Mouse (Mus musculus): ENCODE measurements around the gene Fank1.
"Not testable (repeated sequence)": the region's sequence is repeated elsewhere in the genome, so short reads cannot be mapped to it uniquely, and the experiment has no call there.

Fank1 gene

DNA sequence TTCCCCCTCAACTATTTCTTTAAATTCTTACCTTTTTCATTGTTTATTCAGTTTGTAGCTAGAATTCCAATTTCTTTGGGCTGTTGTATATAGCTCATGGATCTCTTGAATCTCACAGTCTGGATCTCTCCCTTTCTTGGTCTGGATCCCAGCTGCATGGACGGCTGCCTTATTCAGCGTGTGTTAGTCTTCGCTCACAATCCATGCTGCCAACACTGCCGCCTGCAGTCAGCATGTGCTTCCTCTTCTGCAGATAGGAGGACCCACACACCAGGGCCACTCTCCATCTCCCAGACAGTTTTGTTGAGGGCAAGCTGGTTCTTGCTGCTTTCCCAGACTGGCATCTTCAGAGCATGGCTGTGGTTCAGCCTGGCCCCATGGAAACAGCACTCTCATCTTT is 62.9 kb downstream of the Fank1 start:
- peak in 1 of 2 experiments; percentile 25 for DNase-seq

DNA sequence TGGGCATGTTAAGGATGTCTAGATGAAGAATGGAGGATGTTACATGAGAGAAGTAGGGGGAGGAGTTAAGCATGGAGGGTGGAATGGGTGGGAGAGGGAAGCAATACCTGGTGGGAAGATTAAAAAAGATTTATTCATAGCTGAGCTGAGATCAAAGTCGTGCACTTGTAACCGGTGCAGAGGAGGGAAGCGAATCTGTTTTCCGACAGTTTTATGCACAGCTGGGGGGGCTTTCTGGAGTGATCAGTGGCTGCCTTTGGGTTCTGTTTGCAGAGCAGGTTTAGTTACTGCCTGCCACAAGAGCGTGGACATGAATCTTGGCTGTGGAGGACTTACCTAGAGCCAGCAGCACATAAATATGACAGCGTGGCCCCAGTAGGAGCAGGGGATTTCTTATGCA is 65.4 kb downstream of the Fank1 start:
- DNase-seq, result no peak

DNA sequence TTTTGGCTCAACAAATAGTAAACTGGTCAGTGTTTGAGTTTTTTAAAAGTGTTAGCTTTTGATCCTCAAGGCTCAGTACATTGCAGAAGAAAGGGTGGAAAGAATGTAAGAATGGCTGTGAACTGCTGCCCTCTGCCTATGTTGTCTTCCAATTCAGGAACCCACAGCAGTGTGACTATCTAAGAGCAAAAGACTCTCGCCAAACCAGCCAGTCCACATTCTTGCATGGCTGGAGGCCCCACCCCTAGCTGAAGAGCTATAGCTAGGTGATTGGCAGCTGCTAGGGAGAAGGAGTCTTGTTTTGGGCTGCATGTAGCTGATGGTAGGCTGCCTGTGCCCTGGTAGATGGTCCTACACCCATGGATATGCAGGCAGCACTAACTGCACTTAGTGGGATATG is 70.5 kb downstream of the Fank1 start:
- no peak for DNase-seq

DNA sequence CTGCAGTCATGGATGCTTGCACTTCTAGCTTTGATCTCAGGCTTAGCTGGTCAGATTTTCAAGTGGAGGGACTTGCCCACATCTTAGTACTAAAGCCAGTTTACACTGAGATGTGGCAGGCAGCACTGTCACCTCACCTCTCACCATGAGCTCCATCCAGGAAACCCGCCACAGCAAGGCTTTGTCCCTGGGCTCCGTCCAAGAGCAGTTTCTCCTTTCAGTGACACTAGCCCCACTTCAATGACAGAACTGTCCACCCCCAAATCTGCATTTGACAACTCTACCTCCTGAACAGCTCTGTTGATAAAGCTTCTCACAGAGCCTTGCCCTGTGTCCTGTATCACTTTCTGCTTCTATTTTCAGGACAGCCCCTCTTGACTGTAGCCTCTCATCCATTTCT is 71.5 kb downstream of the Fank1 start:
- DNase-seq, result no peak

DNA sequence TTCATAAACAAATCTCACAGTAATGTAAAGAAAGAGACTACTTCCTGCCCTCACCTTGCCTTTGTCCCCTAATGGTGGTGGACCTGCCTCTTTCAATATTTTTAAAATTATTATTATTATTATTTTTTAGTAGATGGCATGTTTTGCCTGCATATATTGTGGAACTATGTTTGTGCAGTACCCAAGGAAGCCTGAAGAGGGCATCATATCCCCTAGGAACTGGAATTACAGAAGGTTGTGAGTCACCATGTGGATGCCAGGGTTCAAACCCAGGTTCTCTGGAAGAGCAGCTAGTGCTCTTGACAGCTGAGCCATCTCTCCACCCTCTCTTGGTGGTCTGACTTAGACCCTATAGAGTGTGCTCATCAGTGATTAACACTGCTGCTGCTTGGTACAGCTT is 74.1 kb downstream of the Fank1 start:
- DNase-seq, result no peak

DNA sequence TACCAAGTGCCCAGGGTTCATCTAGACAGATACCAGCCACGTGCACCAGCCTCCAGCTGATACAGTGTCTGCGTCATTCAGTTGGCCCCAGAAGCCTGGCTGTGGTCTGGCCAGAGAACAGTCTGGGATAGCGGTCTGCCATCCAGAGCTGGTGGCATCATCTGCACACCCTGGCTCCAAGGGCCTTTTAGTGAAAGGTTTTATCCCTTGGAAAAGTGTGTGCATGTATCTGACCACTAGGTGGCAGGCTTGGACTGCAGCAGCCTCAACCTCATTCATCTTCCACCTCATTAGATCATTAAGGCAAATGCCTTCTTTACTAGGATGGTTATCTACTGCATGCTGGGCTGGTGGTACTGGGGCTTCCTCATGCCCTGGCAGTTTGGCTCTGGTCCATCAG is 79.6 kb downstream of the Fank1 start:
- DNase-seq, result peak; percentile 48 to 71

DNA sequence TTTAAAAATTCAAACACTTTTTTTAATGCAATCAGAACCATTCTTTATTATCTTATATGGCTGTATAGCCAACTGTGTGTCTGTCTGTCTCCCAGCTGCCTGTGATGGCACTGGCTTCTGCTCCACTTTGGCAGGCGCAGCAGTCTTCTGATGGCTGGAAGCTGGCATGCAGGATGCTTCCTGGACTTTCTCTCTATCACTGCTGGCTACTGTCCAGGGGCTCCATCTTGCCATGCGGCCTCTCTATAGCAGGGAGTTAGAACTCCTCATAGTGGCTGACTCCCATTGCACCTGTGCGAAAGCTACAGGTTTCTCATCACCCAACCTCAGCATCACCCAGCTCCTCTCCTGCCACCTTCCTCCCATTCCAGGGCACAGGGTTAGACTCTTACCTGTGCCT is 81.8 kb downstream of the Fank1 start:
- peak; percentile 10 to 24 for DNase-seq

DNA sequence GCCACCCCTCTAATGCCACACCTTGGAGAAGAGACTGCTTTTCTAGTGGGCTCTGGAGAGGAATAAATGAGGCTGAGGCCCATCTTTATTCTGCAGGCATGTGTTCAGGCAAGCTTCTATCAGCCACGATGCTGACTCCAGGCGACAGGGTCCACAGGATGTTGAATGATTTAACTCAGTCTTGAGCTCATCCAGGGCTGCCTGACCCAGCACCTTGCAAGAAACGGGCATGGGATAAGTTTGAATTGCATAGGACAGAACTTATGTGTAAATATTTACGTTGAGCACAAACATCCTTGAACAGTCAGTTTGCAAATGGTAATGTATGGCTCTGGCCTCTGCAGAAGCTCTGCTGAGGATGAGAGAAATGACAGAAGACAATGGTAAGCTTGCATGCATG is 82.9 kb downstream of the Fank1 start:
- no peak for DNase-seq

DNA sequence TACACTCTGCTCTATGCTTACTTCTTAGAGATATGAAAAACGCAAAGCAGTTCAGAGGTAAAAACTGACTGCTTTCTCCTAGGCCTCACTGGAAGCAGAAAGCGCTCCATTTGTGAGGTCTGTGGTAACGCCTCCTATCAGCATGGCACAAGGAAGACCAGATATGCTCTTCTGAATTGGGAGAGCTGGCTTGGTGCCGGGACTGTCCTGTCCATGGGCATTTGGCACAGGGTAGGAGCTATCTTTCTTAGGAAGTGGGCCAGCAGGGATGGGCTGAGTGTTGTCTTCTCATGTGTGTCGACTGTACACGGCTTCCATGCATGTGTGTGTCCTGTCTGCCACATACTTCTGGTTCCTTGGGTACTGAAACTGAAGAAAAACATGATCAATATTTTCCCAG is 85.6 kb downstream of the Fank1 start:
- DNase-seq, result no peak

DNA sequence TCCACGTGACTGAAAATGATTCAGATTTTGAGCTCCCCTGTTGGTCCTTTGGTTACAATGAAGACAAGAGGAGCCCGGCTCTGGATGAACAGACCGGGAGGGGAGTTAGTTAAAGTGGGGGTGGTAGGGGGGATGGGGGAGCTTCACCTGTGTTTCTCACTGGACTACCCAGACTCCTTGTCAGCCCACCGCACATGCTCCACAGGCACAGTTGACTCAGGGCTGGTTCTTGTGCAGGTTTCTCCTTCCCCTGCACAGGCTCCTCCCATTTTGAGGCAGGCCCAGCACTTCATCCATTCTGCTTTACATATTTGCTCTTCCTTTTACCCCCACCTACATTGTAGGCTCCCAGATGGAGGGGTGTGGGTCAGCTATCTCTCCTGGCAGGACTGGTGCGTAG is 86.1 kb downstream of the Fank1 start:
- DNase-seq, result no peak

DNA sequence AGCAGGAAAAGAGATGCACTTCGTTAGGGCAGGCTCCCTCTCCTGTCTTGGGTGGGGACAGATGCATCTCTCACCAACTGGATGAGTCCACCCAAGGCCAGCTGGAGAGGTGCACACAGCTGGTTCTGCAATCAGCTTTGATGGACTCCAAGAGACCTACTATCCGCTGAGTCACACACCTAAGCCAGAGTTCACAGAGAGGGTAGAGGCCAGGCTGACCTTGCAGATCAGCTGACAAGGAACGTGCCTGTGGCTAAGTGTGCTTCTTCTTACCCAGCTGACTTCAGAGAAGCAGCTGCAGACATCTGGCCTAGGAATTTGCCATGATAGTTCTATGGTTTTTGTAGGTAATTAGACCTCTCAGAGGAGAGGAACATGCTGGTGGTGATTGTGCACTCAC is 86.5 kb downstream of the Fank1 start:
- no peak for DNase-seq

DNA sequence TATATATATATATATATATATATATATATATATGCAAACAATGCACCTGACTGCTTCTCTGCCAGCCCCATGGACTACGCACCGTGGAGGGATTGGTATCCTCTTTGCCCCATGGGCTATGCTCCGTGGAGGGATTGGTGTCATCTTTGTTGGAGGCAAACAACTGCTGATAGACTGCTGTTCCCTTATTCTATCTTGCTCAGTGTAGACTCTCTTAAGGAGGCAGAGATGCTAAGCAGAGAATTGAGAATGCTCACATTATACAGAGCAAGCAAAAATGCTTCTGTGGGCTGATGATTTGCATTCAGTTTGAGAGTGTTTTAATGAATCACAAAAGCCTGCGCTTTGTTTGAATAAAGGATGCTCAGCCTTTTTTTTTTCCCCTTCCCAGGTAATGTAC is 87.0 kb downstream of the Fank1 start:
- DNase-seq, result no peak

DNA sequence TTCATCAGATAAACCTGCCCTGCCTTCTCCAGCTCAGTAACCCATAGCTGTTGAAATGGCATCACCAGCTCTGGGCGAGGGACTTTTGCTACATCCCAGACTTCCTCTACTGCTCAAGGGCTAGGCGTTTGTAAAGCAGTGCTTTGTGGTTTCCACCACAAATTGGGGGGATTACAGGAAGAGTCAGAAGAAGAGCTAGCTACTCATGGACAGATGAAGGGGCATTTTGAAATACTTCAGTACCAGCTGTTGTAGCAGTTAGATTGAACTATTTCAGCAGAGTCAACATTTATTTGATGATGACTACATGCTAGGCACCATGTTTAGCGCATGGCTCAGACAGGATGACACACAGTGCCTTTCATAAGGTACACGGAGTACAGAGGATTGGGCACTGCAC is 93.6 kb downstream of the Fank1 start:
- DNase-seq, result no peak

DNA sequence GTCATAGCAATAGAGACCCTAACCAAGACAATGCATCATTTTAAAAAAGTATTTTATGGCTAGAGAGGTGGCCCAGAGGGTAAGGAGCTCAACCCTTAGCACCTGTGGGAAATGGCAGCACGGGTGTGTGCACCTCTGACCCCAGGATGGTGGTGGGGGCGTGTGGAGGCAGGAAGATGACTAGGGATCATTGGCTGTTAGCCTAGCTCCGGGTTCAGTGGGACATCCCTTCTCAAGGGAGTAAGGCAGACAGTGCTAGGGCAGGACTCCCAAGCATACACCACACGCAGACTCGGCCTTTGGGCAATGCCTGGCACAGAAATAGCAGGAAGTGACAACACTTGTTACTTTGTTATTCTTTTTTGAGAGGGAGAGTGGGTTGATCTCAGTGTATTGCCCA is 96.0 kb downstream of the Fank1 start:
- no peak for DNase-seq

DNA sequence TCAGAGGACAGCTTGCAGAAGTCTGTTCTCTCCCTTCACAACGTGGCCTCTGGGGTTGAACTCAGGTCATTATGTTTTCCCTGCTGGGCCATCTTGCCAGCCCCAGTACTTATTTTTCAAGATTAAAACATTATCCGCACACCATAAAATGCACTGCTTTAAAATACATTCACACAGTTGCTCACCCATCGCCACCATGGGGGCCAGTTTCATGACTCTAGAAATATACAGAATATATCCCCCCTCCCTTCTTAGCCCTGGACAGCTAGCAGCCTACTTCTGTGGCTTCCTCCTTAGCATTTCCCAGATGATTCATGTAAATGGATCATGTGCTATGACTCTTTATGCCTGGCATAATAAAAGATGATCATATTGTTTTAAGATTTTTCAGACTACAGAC is 99.5 kb downstream of the Fank1 start:
- no peak for DNase-seq

DNA sequence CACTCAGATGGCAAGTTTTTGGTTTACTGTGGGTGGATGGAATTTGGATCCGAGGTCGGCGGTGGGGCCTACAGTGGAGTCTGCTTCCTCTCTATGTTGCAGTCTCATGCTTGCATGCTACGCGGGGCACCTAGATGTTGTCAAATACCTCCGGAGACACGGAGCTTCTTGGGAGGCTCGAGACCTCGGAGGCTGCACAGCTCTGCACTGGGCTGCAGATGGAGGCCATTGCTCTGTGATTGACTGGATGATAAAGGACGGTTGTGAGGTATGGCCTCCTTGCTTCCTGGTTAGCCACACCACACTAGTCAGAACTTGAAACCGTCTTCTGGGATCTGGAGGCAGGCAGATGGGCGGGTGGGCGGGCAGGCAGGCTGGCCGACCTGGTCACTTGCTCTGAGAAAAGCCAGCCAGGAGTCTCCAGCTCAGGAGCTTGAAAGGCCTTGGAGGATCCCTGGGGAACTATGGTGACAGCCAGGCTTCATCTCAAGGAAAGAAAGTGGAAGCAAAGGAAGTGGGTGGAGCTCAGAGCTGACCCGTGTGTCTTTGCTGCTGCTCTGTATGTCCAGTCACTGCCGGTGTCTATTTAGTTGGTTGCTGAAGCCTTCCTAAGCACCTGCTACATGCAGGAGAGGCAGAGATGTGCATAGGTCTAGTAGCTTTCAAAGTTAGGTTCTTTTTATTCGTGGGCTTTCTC is 100.1 kb downstream of the Fank1 start:
- DNase-seq, result no peak

DNA sequence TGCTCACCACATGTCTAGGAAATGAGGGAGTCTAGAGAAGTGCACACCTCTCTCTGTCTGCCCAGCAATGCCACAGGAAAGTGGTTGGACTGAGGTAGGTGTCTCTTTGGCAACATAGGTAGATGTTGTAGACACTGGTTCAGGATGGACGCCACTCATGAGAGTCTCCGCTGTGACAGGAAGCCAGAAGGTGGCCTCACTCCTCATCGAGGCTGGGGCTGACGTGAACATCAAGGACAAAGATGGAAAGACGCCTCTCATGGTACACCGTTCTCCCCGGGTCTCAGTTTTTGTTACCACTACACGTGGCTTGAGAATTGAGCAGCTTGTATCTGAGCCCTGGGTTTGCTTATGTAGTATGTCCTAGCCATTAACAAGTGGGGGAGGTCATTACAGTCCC is 103.1 kb downstream of the Fank1 start:
- no peak for DNase-seq

DNA sequence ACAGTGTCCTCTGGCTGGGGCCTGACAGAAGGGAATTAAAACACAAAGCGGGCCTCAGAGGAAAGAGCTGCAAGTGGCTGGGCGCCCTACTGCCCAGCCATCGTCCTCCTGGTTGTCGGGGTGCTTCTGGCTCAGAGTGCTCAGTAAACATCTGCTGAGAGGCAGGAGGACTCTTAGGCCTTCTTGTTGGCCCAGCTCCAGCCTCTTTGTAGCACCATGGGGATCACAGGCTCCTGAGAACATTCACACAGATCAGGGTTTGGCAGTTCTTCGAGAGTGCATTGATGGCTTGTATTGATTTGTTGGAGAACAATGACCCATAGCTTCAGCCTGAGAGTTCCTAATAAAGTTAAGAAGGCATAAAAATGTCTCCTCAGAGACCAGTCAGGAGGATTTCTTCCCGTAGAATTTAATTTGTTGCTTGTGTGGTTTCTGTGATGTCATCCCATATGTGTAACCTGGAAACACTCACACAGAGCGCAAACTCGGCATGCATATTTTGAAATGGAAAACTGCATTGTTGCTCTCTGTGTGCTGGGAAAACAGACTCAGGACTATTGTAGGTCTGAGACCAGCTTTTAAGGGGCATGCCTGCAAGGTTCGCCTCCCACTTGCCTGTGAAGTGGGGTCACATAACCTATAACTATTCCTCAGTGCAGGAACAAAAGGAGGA is 108.2 kb downstream of the Fank1 start:
- DNase-seq, result not testable (repeated sequence)

DNA sequence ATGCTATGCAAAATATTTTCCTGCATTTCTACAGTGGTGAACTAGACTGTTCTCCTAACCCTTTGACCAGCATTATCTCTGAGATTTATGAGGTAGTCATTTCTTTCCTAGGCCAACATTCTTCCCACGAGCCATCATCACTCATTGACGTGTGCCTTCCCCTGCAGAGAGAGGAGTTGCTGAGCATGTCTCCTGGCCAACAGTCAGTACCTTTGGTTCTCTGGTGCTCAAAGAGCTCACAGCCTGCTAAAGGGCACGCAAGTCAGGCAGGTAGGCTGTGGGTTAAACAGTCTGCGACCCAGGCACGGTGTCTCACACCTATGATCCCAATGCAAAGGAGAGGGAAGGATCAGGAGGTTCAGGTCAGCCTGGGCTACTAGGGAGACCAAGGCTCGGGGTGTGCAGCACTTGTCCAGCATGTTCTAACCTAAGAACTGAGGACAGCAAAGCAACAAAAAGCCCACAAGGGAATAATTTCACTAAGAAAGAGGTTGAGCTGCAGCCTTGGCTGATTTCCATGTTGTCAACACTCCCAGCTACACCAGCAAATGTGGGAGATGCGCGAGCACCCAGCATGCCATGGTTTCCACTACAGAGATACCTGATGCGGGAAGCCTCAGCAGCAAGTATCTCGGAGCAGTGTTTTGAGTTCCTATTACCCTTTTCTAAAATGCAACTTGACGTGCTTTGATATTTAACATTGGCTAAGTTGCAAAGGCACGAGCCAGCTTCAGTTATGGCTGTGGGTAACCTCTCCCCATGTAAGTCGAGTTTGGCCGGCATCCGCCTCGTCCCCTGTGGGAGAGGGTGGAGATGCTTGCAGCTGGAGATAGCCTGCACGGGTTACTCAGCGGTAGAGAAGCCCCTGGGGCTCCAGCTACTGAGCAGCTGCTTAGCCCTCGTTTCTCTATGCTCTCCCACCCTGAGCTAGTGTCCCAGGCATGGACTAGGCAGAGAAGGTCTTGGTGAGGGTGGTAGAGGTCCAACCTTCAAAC is 112.6 kb downstream of the Fank1 start:
- DNase-seq, result no peak

DNA sequence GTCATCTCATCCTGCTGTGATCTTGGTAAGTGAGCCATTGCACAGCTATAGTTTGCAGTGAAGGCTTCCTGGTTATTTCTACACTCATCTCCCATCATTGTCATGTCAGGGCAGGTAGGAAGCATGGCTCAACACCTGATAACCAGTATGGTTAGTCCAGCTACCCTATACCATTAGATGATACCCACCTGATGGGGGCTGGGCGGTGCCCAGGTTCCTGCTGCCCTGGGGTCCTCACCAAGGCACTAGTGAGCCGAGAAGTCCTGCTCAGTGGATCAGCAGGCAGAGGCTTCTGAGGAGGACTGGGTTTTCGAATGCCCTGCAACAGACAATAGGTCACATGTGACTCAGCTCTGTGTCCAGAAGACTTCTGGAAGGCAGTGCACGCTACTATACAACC is 113.3 kb downstream of the Fank1 start:
- no peak for DNase-seq

DNA sequence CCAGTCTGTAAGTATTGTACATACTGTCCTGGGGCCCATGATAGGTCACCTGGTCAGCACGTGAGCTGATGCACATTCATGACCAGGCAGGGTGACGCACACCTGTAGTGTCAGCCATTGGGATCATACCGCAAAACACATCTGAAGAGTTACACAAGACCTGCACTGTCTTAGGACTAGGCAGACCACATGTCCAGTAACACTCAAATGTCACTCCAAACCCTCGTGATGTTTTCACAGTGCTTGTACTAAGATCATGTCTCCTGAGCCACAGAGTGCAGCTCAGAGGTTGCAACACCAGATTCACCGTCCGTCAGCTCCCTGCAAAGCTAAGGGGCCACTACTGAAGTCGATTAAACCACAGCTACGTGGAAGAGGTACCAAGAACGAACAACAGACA is 114.6 kb downstream of the Fank1 start:
- no peak for DNase-seq

DNA sequence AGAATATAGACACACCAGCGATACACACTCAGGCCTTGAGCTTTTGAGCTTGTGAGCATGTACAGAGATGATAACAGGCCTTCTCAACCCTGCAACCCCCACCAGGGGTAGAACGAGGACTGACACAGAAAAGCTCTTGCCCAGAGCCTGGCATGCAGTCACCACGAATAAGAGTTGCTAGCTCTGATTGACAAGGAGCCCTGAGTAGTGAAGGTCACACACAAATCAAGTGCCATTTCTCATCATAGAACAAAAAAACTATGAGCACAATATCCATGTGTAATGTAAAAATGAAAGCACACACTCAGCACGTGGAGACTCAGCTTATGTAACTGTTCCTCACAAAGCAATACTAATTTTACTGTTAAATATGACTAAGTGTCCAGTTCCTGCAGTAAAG is 115.1 kb downstream of the Fank1 start:
- DNase-seq, result no peak

DNA sequence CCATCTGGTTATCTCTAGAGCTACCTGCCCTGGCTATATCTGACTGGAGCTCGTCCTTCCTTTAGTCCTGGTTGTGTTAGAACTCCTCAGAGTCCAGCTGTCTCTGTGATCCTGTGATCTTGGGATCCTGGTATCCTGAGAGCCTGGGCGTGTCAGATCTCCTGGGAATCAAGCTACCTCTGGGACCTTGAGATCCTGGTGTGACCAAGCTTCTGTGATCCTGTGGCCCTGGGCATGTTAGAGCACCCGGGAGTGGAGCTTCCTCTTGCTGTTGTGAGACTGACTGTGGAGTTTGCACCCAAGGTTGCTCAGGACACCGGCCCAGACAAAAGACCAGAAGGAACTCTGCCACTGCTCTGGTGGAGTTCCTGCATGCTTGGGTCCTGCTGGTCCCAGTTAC is 122.7 kb downstream of the Fank1 start:
- no peak for DNase-seq

DNA sequence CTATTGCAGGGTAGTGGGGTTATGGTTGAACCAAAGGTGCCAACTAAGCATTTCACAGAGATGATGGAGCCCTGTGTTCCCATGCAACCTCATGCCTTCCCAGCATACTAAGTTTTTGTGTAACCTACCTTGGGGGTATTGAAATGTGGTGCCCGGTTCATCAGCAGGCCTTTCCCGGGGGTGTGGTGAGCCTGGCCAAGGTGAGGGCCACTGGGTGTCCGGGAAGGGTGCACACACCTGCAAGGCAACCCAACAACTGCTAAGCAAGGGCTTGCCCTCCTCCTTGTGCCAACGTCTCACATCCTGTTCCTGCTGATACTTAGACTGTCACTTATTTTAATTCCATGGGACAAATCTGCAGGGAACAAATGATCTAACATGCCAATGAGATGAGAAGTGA is 132.3 kb downstream of the Fank1 start:
- no peak for DNase-seq
